Mouse (Mus musculus): ENCODE results near the gene Ackr3. TPM values are rescaled to one million over a fixed set of nuclear protein-coding genes. Genes with fewer than 3 reads are reported as not detected.

Ackr3 gene
- polyA plus RNA-seq, 1 experiment = 10.8 TPM

- peak; percentile 2 for TF ChIP-seq USF1 (IDR thresholded peaks at IDR 0.05; ENCODE audit: low read depth)
- TF ChIP-seq POLR2AphosphoS2 (IDR thresholded peaks at IDR 0.05; ENCODE audit: insufficient read length, low read depth) = no peak
- no peaks in the 10 kb centered on the region for H3K36me3 ChIP-seq (ENCODE audit: control insufficient read depth, insufficient read depth)
- H3K4me2 ChIP-seq (ENCODE audit: low read depth) = peak overlapping the region; percentile 48
- no peaks in the 10 kb centered on the region for H3K79me2 ChIP-seq (ENCODE audit: control insufficient read depth, insufficient read depth)
- H3K4me3 ChIP-seq = no peak overlapping the region
- H3ac ChIP-seq (ENCODE audit: control insufficient read depth, insufficient read length) = no peak overlapping the region
- no peaks in the 10 kb centered on the region for H3K27me3 ChIP-seq (ENCODE audit: control insufficient read depth, insufficient read depth, insufficient read length)
Observed at GRCm38 (mm10) chr1:90230611-90231010, 26.8 kb downstream of the Ackr3 start.

GRCm38 (mm10) chr1:90231591-90232490, 28.1 kb downstream of the Ackr3 start:
- no peaks in the 10 kb centered on the region for H3K36me3 ChIP-seq (ENCODE audit: control insufficient read depth, insufficient read depth)
- peak overlapping the region; percentile 27 for H3K4me2 ChIP-seq (ENCODE audit: low read depth)
- no peak overlapping the region for H3ac ChIP-seq (ENCODE audit: control insufficient read depth, insufficient read length)
- no peak for TF ChIP-seq MAX (IDR thresholded peaks at IDR 0.05; ENCODE audit: low read depth)
- TF ChIP-seq SRF (IDR thresholded peaks at IDR 0.05; ENCODE audit: control insufficient read depth, insufficient read length, low read depth) = no peak
- TF ChIP-seq CEBPB (IDR thresholded peaks at IDR 0.05; ENCODE audit: insufficient read depth, poor library complexity, severe bottlenecking) = no peak
- TF ChIP-seq MYOD1 (IDR thresholded peaks at IDR 0.05; ENCODE audit: control insufficient read depth in 1 of 3, insufficient read length in 2 of 3, low read depth in 2 of 3) = no peak
- TF ChIP-seq MYOG (IDR thresholded peaks at IDR 0.05; ENCODE audit: control insufficient read depth in 1 of 3, insufficient read depth in 1 of 3, insufficient read length in 2 of 3, low read depth in 2 of 3) = no peak
- TF ChIP-seq TCF12 (IDR thresholded peaks at IDR 0.05; ENCODE audit: insufficient read depth, poor library complexity, severe bottlenecking) = no peak
- H3K27me3 ChIP-seq (ENCODE audit: control insufficient read depth, insufficient read depth, insufficient read length) = no peaks in the 10 kb centered on the region
- no peaks in the 10 kb centered on the region for H3K79me2 ChIP-seq (ENCODE audit: control insufficient read depth, insufficient read depth)
- no peak overlapping the region for H3K4me3 ChIP-seq

DNA sequence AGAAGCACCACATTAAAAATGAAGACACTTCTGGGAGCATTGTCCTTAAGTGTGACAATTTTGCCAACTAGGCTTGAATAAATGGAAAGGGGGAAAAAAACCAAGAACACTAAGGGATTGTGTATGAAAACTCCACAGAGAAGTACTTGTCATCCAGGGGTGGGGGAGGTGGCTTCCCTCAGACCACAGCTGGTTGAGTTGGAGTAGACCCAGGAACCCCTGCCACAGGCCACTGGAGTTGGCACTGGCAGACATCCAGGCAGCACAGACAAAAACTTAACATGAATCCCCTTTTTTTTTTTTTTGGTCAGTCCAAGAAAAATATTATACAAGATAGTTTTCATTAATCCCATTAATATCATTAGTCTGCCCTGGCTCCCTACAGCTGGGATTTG, 28.7 kb downstream of the Ackr3 start:
- H3K4me2 ChIP-seq (ENCODE audit: low read depth) = peak overlapping the region; percentile 27
- TF ChIP-seq USF1 (IDR thresholded peaks at IDR 0.05; ENCODE audit: low read depth) (no peak), MAX (IDR thresholded peaks at IDR 0.05; ENCODE audit: low read depth) (no peak), MYOG (IDR thresholded peaks at IDR 0.05; ENCODE audit: control insufficient read depth in 1 of 3, insufficient read depth in 1 of 3, insufficient read length in 2 of 3, low read depth in 2 of 3) (no peak), POLR2AphosphoS2 (IDR thresholded peaks at IDR 0.05; ENCODE audit: insufficient read length, low read depth) (no peak), REST (IDR thresholded peaks at IDR 0.05; ENCODE audit: insufficient read depth, insufficient read length) (no peak), TCF12 (IDR thresholded peaks at IDR 0.05; ENCODE audit: insufficient read depth, poor library complexity, severe bottlenecking) (no peak), SRF (IDR thresholded peaks at IDR 0.05; ENCODE audit: control insufficient read depth, insufficient read length, low read depth) (no peak), MYOD1 (IDR thresholded peaks at IDR 0.05; ENCODE audit: control insufficient read depth in 1 of 3, insufficient read length in 2 of 3, low read depth in 2 of 3) (no peak), POLR2A (IDR thresholded peaks at IDR 0.05; ENCODE audit: insufficient read length, low read depth) (no peak), CEBPB (IDR thresholded peaks at IDR 0.05; ENCODE audit: insufficient read depth, poor library complexity, severe bottlenecking) (no peak), E2F4 (IDR thresholded peaks at IDR 0.05; ENCODE audit: insufficient read depth) (no peak), TCF3 (IDR thresholded peaks at IDR 0.05; ENCODE audit: insufficient read length, low read depth) (no peak)
- H3K79me2 ChIP-seq (ENCODE audit: control insufficient read depth, insufficient read depth) = no peaks in the 10 kb centered on the region
- no peaks in the 10 kb centered on the region for H3K36me3 ChIP-seq (ENCODE audit: control insufficient read depth, insufficient read depth)
- no peak overlapping the region for H3ac ChIP-seq (ENCODE audit: control insufficient read depth, insufficient read length)
- no peaks in the 10 kb centered on the region for H3K27me3 ChIP-seq (ENCODE audit: control insufficient read depth, insufficient read depth, insufficient read length)
- no peak overlapping the region for H3K4me3 ChIP-seq

DNA sequence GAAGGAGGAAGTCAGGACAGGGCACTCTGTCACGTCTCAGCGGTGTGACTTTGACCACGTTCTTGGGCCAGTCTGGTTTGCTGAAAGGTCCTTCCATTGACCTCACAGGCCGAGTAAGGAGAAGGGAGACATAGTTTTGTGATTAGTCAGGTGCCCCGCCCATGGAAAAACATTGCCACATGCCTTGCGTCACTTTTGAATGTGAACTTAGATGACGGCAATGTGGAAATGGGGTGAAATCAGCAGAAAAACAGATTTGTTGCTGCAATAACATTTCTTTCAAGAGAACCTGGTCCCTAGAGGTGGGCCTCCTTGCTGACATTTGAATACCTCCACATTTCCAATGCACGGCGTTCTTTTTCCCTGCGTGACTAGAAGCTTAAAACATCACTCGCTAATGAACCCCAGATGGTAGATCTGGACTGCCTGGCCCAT, 30.9 kb downstream of the Ackr3 start:
- H3ac ChIP-seq (ENCODE audit: control insufficient read depth, insufficient read length) = no peak overlapping the region
- no peaks in the 10 kb centered on the region for H3K27me3 ChIP-seq (ENCODE audit: control insufficient read depth, insufficient read depth, insufficient read length)
- peak overlapping the region; percentile 46 for H3K4me2 ChIP-seq (ENCODE audit: low read depth)
- H3K36me3 ChIP-seq (ENCODE audit: control insufficient read depth, insufficient read depth) = no peaks in the 10 kb centered on the region
- no peak overlapping the region for H3K4me3 ChIP-seq
- no peak for TF ChIP-seq SRF (IDR thresholded peaks at IDR 0.05; ENCODE audit: control insufficient read depth, insufficient read length, low read depth)
- TF ChIP-seq CEBPB (IDR thresholded peaks at IDR 0.05; ENCODE audit: insufficient read depth, poor library complexity, severe bottlenecking) = peak; percentile 97
- TF ChIP-seq MAX (IDR thresholded peaks at IDR 0.05; ENCODE audit: low read depth) = peak; percentile 3
- TF ChIP-seq USF1 (IDR thresholded peaks at IDR 0.05; ENCODE audit: low read depth) = peak; percentile 8
- no peak for TF ChIP-seq TCF12 (IDR thresholded peaks at IDR 0.05; ENCODE audit: insufficient read depth, poor library complexity, severe bottlenecking)
- TF ChIP-seq POLR2AphosphoS2 (IDR thresholded peaks at IDR 0.05; ENCODE audit: insufficient read length, low read depth) = no peak
- TF ChIP-seq MYOD1 (IDR thresholded peaks at IDR 0.05; ENCODE audit: control insufficient read depth in 1 of 3, insufficient read length in 2 of 3, low read depth in 2 of 3) = peak in 1 of 3 experiments; percentile 11
- H3K79me2 ChIP-seq (ENCODE audit: control insufficient read depth, insufficient read depth) = no peaks in the 10 kb centered on the region

- Histone ChIP-seq H3K27me3 (ENCODE audit: control insufficient read depth, insufficient read depth, insufficient read length) (no peaks in the 10 kb centered on the region), H3K4me2 (ENCODE audit: low read depth) (no peak overlapping the region), H3K36me3 (ENCODE audit: control insufficient read depth, insufficient read depth) (no peaks in the 10 kb centered on the region), H3K4me3 (no peak overlapping the region), H3K79me2 (ENCODE audit: control insufficient read depth, insufficient read depth) (no peaks in the 10 kb centered on the region), H3ac (ENCODE audit: control insufficient read depth, insufficient read length) (no peak overlapping the region)
- TF ChIP-seq REST (IDR thresholded peaks at IDR 0.05; ENCODE audit: insufficient read depth, insufficient read length) = no peak
- TF ChIP-seq MYOG (IDR thresholded peaks at IDR 0.05; ENCODE audit: control insufficient read depth in 1 of 3, insufficient read depth in 1 of 3, insufficient read length in 2 of 3, low read depth in 2 of 3) = no peak
- no peak for TF ChIP-seq TCF3 (IDR thresholded peaks at IDR 0.05; ENCODE audit: insufficient read length, low read depth)
- no peak for TF ChIP-seq TCF12 (IDR thresholded peaks at IDR 0.05; ENCODE audit: insufficient read depth, poor library complexity, severe bottlenecking)
- no peak for TF ChIP-seq MAX (IDR thresholded peaks at IDR 0.05; ENCODE audit: low read depth)
- TF ChIP-seq USF1 (IDR thresholded peaks at IDR 0.05; ENCODE audit: low read depth) = no peak
- no peak for TF ChIP-seq E2F4 (IDR thresholded peaks at IDR 0.05; ENCODE audit: insufficient read depth)
- no peak for TF ChIP-seq SRF (IDR thresholded peaks at IDR 0.05; ENCODE audit: control insufficient read depth, insufficient read length, low read depth)
- TF ChIP-seq POLR2AphosphoS2 (IDR thresholded peaks at IDR 0.05; ENCODE audit: insufficient read length, low read depth) = no peak
- TF ChIP-seq MYOD1 (IDR thresholded peaks at IDR 0.05; ENCODE audit: control insufficient read depth in 1 of 3, insufficient read length in 2 of 3, low read depth in 2 of 3) = no peak
- no peak for TF ChIP-seq CEBPB (IDR thresholded peaks at IDR 0.05; ENCODE audit: insufficient read depth, poor library complexity, severe bottlenecking)
- TF ChIP-seq POLR2A (IDR thresholded peaks at IDR 0.05; ENCODE audit: insufficient read length, low read depth) = no peak
Observed at GRCm38 (mm10) chr1:90236640-90237039, 32.9 kb downstream of the Ackr3 start.

Measured in myocyte (in vitro differentiated cells).